Mouse (Mus musculus): Measurements from ENCODE around the gene Radil.

DNA sequence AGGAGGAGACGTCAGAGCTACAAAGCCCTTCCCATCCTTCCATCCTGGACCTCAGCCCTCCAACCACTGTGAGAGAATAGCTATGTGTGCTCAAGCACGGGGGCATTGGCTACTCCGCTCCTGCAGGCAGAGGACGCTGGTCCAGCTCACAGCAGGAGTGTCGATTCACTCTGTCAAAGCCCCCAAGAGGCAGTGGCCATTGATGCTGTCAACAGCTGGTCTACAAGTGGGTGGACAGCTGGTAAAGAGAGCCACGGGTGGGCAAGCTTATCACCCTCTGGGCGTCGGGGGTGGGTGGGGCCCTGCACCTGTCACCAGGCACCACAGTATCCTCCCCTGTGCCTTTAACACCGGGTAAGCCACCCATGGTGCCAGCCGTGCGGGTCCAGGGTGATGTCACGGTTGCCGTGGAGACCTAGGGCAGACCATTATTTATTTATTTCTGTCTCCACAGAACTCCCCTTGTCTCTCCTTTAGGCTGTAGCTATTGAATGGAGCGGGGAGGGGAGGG, 32.8 kb upstream of the Radil start:
- TF ChIP-seq CTCF (conservative IDR thresholded peaks at IDR 0.05; ENCODE audit: insufficient read depth, insufficient read length, low read depth, low read length) (no peak), POLR2A (IDR thresholded peaks at IDR 0.05; ENCODE audit: low read depth, low read length) (no peak)
